Mouse (Mus musculus): ENCODE results near the gene Bicd1. TPM values are rescaled to one million over a fixed set of nuclear protein-coding genes. Genes with fewer than 3 reads are reported as not detected.
"Not testable (repeated sequence)": the region's sequence is repeated elsewhere in the genome, so short reads cannot be mapped to it uniquely, and the experiment has no call there.

The Bicd1 gene
- 2.2 and 2.4 TPM in 2 replicates for polyA plus RNA-seq (2015; fragmentation: Nextera tagmentation; extraction: Ambion mirVana)

- Histone ChIP-seq H3K27ac (ENCODE audit: low read length) (no peak within 1 kb of the TSS), H3K9ac (replicated peaks; ENCODE audit: low read depth) (peak within 1 kb of the TSS; percentile 16; the same call in 1 of the 2 replicates), H3K9me3 (ENCODE audit: low read length) (no peaks in the 10 kb centered on the region), H3K4me1 (ENCODE audit: insufficient read depth, low read depth, low read length) (peaks cover 4% of the 10 kb centered on the region; the same call in 1 of the 2 replicates), H3K27me3 (replicated peaks; ENCODE audit: insufficient read depth, low read length) (no peaks in the 10 kb centered on the region), H3K4me3 (ENCODE audit: low read depth, low read length) (peak within 1 kb of the TSS; percentile 54), H3K4me2 (replicated peaks; ENCODE audit: low read depth, low read length) (peak within 1 kb of the TSS; percentile 92), H3K36me3 (ENCODE audit: insufficient read depth, low read length) (no peaks in the 10 kb centered on the region)
- TF ChIP-seq EP300 (IDR thresholded peaks at IDR 0.05), result no peak
- no peak for TF ChIP-seq CTCF (IDR thresholded peaks at IDR 0.05)
- WGBS, result 2% methylated on average over 24 of the region's 30 CpGs
- ATAC-seq (peak; percentile 98), DNase-seq (ENCODE audit: low spot score) (peak; percentile 69)
Observed at GRCm38 (mm10) chr6:149408833-149409332, at the start of gene Bicd1. Bicd1 (plus strand) TSS chr6:149408886.

DNA sequence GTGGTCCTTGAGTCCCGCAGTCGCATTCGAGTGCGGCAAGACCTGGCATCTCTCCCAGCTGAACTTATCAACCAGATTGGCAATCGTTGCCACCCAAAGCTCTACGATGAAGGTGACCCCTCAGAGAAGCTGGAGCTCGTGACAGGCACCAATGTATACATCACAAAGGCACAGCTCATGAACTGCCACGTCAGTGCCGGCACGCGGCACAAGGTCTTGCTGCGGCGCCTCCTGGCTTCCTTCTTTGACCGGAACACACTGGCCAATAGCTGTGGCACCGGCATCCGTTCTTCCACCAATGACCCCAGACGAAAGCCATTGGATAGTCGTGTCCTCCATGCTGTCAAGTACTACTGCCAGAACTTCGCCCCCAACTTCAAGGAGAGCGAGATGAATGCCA is 46.2 kb upstream of the Bicd1 start:
- ATAC-seq; H3K4me3 ChIP-seq (ENCODE audit: low read depth, low read length); H3K27ac ChIP-seq (ENCODE audit: low read length); H3K36me3 ChIP-seq (ENCODE audit: insufficient read depth, low read length); DNase-seq (ENCODE audit: low spot score); H3K4me2 ChIP-seq (replicated peaks; ENCODE audit: low read depth, low read length); H3K9me3 ChIP-seq (ENCODE audit: low read length); H3K27me3 ChIP-seq (replicated peaks; ENCODE audit: insufficient read depth, low read length); H3K9ac ChIP-seq (replicated peaks; ENCODE audit: low read depth); H3K4me1 ChIP-seq (ENCODE audit: insufficient read depth, low read depth, low read length): not testable (repeated sequence)
- 97% methylated on average over 18 of the region's 20 CpGs for WGBS

DNA sequence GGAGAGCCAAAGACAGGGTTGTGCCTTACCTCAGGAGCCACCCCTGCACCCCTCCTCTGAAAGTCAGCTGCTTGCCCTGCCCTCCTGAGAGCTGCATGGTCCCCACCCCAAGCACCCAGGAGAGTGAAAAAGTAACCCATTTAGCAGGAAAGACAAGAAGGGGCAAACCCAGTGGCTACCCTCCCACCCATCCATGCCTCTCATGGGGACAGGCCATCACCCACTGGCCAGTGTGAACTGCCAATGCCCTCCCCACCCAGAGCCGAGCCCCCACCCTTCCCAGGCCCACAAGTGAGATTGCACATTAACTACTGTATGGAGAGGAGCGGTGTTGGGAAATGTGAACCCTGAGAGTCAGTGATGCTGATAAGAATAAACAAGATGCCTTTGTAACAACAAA is 42.7 kb upstream of the Bicd1 start:
- not testable (repeated sequence) for H3K36me3 ChIP-seq (ENCODE audit: insufficient read depth, low read length); DNase-seq (ENCODE audit: low spot score); H3K4me3 ChIP-seq (ENCODE audit: low read depth, low read length); H3K9ac ChIP-seq (replicated peaks; ENCODE audit: low read depth); H3K4me2 ChIP-seq (replicated peaks; ENCODE audit: low read depth, low read length); H3K4me1 ChIP-seq (ENCODE audit: insufficient read depth, low read depth, low read length); H3K9me3 ChIP-seq (ENCODE audit: low read length); H3K27me3 ChIP-seq (replicated peaks; ENCODE audit: insufficient read depth, low read length); ATAC-seq; H3K27ac ChIP-seq (ENCODE audit: low read length)
- WGBS, result 73% methylated on average over 2 of the region's 2 CpGs

DNA sequence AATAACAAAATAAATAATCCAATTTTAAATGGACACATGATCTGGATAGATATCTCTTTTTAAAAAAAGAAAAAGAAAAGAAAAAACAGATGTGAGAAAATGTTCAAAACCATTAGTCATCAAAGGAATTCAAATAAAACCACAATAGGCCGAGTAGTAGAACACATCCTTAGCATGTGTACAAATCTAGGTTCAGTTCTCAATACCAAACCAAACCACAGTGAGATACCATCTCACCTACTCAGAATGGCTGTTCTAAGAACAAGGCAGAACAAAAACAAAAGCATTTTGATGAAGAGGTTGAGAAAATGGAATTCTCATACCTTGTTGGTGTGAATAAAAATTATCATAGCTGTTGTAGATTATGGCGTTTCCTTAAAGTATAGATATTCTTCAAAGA is 42.3 kb upstream of the Bicd1 start:
- 83% methylated on average over 2 of the region's 2 CpGs for WGBS
- no peak overlapping the region for H3K27ac ChIP-seq (ENCODE audit: low read length)
- H3K27me3 ChIP-seq (replicated peaks; ENCODE audit: insufficient read depth, low read length), result no peaks in the 10 kb centered on the region
- ATAC-seq (no peak), DNase-seq (ENCODE audit: low spot score) (no peak)
- H3K4me3 ChIP-seq (ENCODE audit: low read depth, low read length), result no peak overlapping the region
- no peaks in the 10 kb centered on the region for H3K4me1 ChIP-seq (ENCODE audit: insufficient read depth, low read depth, low read length)
- TF ChIP-seq EP300 (IDR thresholded peaks at IDR 0.05) (no peak), CTCF (IDR thresholded peaks at IDR 0.05) (no peak)
- no peaks in the 10 kb centered on the region for H3K36me3 ChIP-seq (ENCODE audit: insufficient read depth, low read length)
- H3K4me2 ChIP-seq (replicated peaks; ENCODE audit: low read depth, low read length), result no peak overlapping the region
- H3K9me3 ChIP-seq (ENCODE audit: low read length), result no peaks in the 10 kb centered on the region
- H3K9ac ChIP-seq (replicated peaks; ENCODE audit: low read depth), result no peak overlapping the region

- 42% methylated on average over 2 of the region's 2 CpGs for WGBS
- DNase-seq (ENCODE audit: low spot score), result peak; percentile 88
- no peak overlapping the region for H3K4me3 ChIP-seq (ENCODE audit: low read depth, low read length)
Observed at GRCm38 (mm10) chr6:149374986-149375457, 33.7 kb upstream of the Bicd1 start.

GRCm38 (mm10) chr6:149383531-149383930 is 25.2 kb upstream of the Bicd1 start:
- H3K36me3 ChIP-seq (ENCODE audit: insufficient read depth, low read length), result no peaks in the 10 kb centered on the region
- no peak for DNase-seq (ENCODE audit: low spot score)
- H3K4me3 ChIP-seq (ENCODE audit: low read depth, low read length), result no peak overlapping the region
- H3K9me3 ChIP-seq (ENCODE audit: low read length), result no peaks in the 10 kb centered on the region
- H3K9ac ChIP-seq (replicated peaks; ENCODE audit: low read depth), result no peak overlapping the region
- H3K27me3 ChIP-seq (replicated peaks; ENCODE audit: insufficient read depth, low read length), result no peaks in the 10 kb centered on the region
- no peak overlapping the region for H3K27ac ChIP-seq (ENCODE audit: low read length)
- WGBS, result 72% methylated on average over 2 of the region's 2 CpGs
- TF ChIP-seq CTCF (IDR thresholded peaks at IDR 0.05) (no peak), EP300 (IDR thresholded peaks at IDR 0.05) (no peak)
- no peaks in the 10 kb centered on the region for H3K4me1 ChIP-seq (ENCODE audit: insufficient read depth, low read depth, low read length)
- no peak overlapping the region for H3K4me2 ChIP-seq (replicated peaks; ENCODE audit: low read depth, low read length)
- no peak for ATAC-seq

More at GRCm38 (mm10) chr6:149374986-149375457, 33.7 kb upstream of the Bicd1 start:
- ATAC-seq, result peak; percentile 81
- no peak overlapping the region for H3K4me2 ChIP-seq (replicated peaks; ENCODE audit: low read depth, low read length)
- TF ChIP-seq EP300 (IDR thresholded peaks at IDR 0.05) (no peak), CTCF (IDR thresholded peaks at IDR 0.05) (peak; percentile 87)
- no peak overlapping the region for H3K27ac ChIP-seq (ENCODE audit: low read length)
- H3K27me3 ChIP-seq (replicated peaks; ENCODE audit: insufficient read depth, low read length), result no peaks in the 10 kb centered on the region
- no peaks in the 10 kb centered on the region for H3K4me1 ChIP-seq (ENCODE audit: insufficient read depth, low read depth, low read length)
- no peak overlapping the region for H3K9ac ChIP-seq (replicated peaks; ENCODE audit: low read depth)
- H3K9me3 ChIP-seq (ENCODE audit: low read length), result no peaks in the 10 kb centered on the region
- H3K36me3 ChIP-seq (ENCODE audit: insufficient read depth, low read length), result no peaks in the 10 kb centered on the region

GRCm38 (mm10) chr6:149386389-149386788 is 22.3 kb upstream of the Bicd1 start:
- no peak for DNase-seq (ENCODE audit: low spot score)
- WGBS, result 30% methylated on average over 3 of the region's 3 CpGs
- no peak for ATAC-seq
- H3K27ac ChIP-seq (ENCODE audit: low read length), result no peak overlapping the region
- H3K4me2 ChIP-seq (replicated peaks; ENCODE audit: low read depth, low read length), result no peak overlapping the region
- H3K4me1 ChIP-seq (ENCODE audit: insufficient read depth, low read depth, low read length), result no peaks in the 10 kb centered on the region
- H3K36me3 ChIP-seq (ENCODE audit: insufficient read depth, low read length), result no peaks in the 10 kb centered on the region
- H3K27me3 ChIP-seq (replicated peaks; ENCODE audit: insufficient read depth, low read length), result no peaks in the 10 kb centered on the region
- TF ChIP-seq EP300 (IDR thresholded peaks at IDR 0.05) (no peak), CTCF (IDR thresholded peaks at IDR 0.05) (no peak)
- H3K9ac ChIP-seq (replicated peaks; ENCODE audit: low read depth), result no peak overlapping the region
- no peaks in the 10 kb centered on the region for H3K9me3 ChIP-seq (ENCODE audit: low read length)
- no peak overlapping the region for H3K4me3 ChIP-seq (ENCODE audit: low read depth, low read length)

DNA sequence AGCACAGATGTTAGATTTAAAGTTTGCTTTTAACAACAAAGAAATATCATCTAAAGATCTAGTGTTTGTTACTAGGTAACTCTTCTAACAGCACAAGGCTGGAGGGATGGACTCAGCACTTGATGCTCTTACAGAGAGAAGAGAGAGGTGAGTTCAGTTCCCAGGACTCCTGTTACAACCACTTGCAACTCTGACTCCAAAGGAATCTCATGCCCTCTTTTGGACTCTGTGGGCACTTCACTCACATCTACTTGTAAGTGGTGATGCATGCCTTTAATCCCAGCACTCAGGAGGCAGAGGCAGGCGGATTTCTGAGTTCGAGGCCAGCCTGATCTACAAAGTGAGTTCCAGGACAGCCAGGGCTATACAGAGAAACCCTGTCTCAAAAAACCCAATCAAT is 19.1 kb upstream of the Bicd1 start:
- not testable (repeated sequence) for H3K9ac ChIP-seq (replicated peaks; ENCODE audit: low read depth); ATAC-seq
- WGBS, result 81% methylated on average over 2 of the region's 2 CpGs

More for the DNA sequence above, 19.1 kb upstream of the Bicd1 start:
- not testable (repeated sequence) for H3K4me3 ChIP-seq (ENCODE audit: low read depth, low read length); H3K36me3 ChIP-seq (ENCODE audit: insufficient read depth, low read length); H3K27me3 ChIP-seq (replicated peaks; ENCODE audit: insufficient read depth, low read length); DNase-seq (ENCODE audit: low spot score); H3K4me2 ChIP-seq (replicated peaks; ENCODE audit: low read depth, low read length); H3K9me3 ChIP-seq (ENCODE audit: low read length); H3K27ac ChIP-seq (ENCODE audit: low read length); H3K4me1 ChIP-seq (ENCODE audit: insufficient read depth, low read depth, low read length)
